Mouse (Mus musculus) myocyte (in vitro differentiated cells): ENCODE measurements around the gene Prkag2. TPM values are rescaled to one million over a fixed set of nuclear protein-coding genes. Genes with fewer than 3 reads are reported as not detected.

Experiments
- H3K27me3 ChIP-seq: one replicate; pipeline ENCODE4 v1.6.1; 2011; ENCODE audit not compliant: control insufficient read depth, insufficient read depth, insufficient read length
- H3K36me3 ChIP-seq: one replicate; pipeline ENCODE4 v1.6.1; 2011; ENCODE audit not compliant: control insufficient read depth, insufficient read depth
- H3K4me2 ChIP-seq: one replicate; pipeline ENCODE4 v1.6.1; 2011; ENCODE audit warnings: low read depth, control low read depth
- H3K4me3 ChIP-seq: one replicate; pipeline ENCODE4 v1.5.1; 2011; ENCODE audit warnings: mild to moderate bottlenecking, control low read depth, moderate library complexity
- H3K79me2 ChIP-seq: one replicate; pipeline ENCODE4 v1.6.1; 2011; ENCODE audit not compliant: control insufficient read depth, insufficient read depth
- H3ac ChIP-seq: one replicate; pipeline ENCODE4 v1.6.1; 2011; ENCODE audit not compliant: control insufficient read depth, insufficient read length
- CEBPB ChIP-seq: IDR thresholded peaks from 2 replicates; pipeline ENCODE4 v1.6.1; 2011; ENCODE audit warnings: mild to moderate bottlenecking, moderate library complexity; ENCODE audit not compliant: poor library complexity, insufficient read depth, severe bottlenecking
- E2F4 ChIP-seq: IDR thresholded peaks from one replicate; pipeline ENCODE4 v1.6.1; 2011; ENCODE audit warnings: mild to moderate bottlenecking, control low read depth, moderate library complexity; ENCODE audit not compliant: insufficient read depth
- MAX ChIP-seq: IDR thresholded peaks from one replicate; pipeline ENCODE4 v1.6.1; 2011; ENCODE audit warnings: low read depth, mild to moderate bottlenecking, control low read depth
- MYOD1 ChIP-seq, 3 experiments: IDR thresholded peaks; one replicate each; pipeline ENCODE4 v1.6.1; 2011; ENCODE audit warnings: control low read depth in 2 of 3, low read depth in 2 of 3, mild to moderate bottlenecking in 2 of 3, moderate library complexity in 1 of 3; ENCODE audit not compliant: insufficient read length in 2 of 3, control insufficient read depth in 1 of 3
- MYOG ChIP-seq, 3 experiments: IDR thresholded peaks; one replicate each; pipeline ENCODE4 v1.6.1; 2011; ENCODE audit warnings: control low read depth in 2 of 3, low read depth in 2 of 3, mild to moderate bottlenecking in 2 of 3; ENCODE audit not compliant: insufficient read length in 2 of 3, control insufficient read depth in 1 of 3, insufficient read depth in 1 of 3
- POLR2A ChIP-seq: IDR thresholded peaks from one replicate; pipeline ENCODE4 v1.6.1; 2011; ENCODE audit warnings: low read depth, mild to moderate bottlenecking, control low read depth, moderate library complexity; ENCODE audit not compliant: insufficient read length
- POLR2AphosphoS2 ChIP-seq: IDR thresholded peaks from one replicate; pipeline ENCODE4 v1.6.1; 2011; ENCODE audit warnings: low read depth, control low read depth; ENCODE audit not compliant: insufficient read length
- REST ChIP-seq: IDR thresholded peaks from one replicate; pipeline ENCODE4 v1.6.1; 2011; ENCODE audit warnings: mild to moderate bottlenecking, control low read depth, moderate library complexity; ENCODE audit not compliant: insufficient read depth, insufficient read length
- SRF ChIP-seq: IDR thresholded peaks from one replicate; pipeline ENCODE4 v1.6.1; 2011; ENCODE audit warnings: low read depth; ENCODE audit not compliant: control insufficient read depth, insufficient read length
- TCF12 ChIP-seq: IDR thresholded peaks from one replicate; pipeline ENCODE4 v1.6.1; 2011; ENCODE audit warnings: mild to moderate bottlenecking, control low read depth; ENCODE audit not compliant: poor library complexity, insufficient read depth, severe bottlenecking
- TCF3 ChIP-seq: IDR thresholded peaks from one replicate; pipeline ENCODE4 v1.6.1; 2011; ENCODE audit warnings: low read depth, control low read depth; ENCODE audit not compliant: insufficient read length
- USF1 ChIP-seq: IDR thresholded peaks from one replicate; pipeline ENCODE4 v1.6.1; 2011; ENCODE audit warnings: low read depth, mild to moderate bottlenecking, control low read depth, moderate library complexity
- polyA plus RNA-seq: library from polyadenylated mRNA; unstranded; fragments of >200 nt; fragmentation: generic; extraction: Trizol; gene quantifications from one replicate; pipeline ENCODE4 v1.2.1, GENCODE M21; 2012; ENCODE audit warnings: missing spikeins

Gene Prkag2
- polyA plus RNA-seq, 1 experiment: 5.8 TPM

DNA sequence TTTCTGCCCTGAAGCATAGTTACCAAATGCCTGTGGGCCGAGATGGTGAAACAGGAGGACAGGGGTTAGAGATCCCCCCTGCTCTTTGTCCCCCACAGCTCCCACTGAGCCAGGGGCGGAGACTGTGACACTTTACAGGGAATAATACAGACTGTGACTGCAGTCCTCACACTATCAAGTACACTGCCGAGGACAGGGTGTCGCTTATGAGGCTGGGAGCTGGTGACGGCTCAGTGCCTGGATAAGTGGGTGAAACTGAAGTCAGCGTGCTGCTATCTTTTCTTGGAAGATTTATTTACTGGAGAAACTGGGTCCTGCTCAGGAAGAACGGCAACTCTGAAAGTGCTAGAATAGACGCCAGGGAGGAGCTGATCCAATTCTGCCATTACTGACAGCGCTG, 210.6 kb downstream of the Prkag2 start:
- Histone ChIP-seq H3K79me2 (no peaks in the 10 kb centered on the region), H3K4me2 (no peak overlapping the region), H3ac (no peak overlapping the region), H3K36me3 (no peaks in the 10 kb centered on the region), H3K4me3 (no peak overlapping the region), H3K27me3 (no peaks in the 10 kb centered on the region)
- TF ChIP-seq E2F4 (no peak), TCF12 (no peak), POLR2A (no peak), MYOG (IDR thresholded peaks at IDR 0.05; ENCODE audit: control insufficient read depth in 1 of 3, insufficient read depth in 1 of 3, insufficient read length in 2 of 3, low read depth in 2 of 3) (no peak), MAX (no peak), CEBPB (no peak), REST (no peak), USF1 (no peak), TCF3 (no peak), SRF (no peak), MYOD1 (IDR thresholded peaks at IDR 0.05; ENCODE audit: control insufficient read depth in 1 of 3, insufficient read length in 2 of 3, low read depth in 2 of 3) (no peak), POLR2AphosphoS2 (no peak)

DNA sequence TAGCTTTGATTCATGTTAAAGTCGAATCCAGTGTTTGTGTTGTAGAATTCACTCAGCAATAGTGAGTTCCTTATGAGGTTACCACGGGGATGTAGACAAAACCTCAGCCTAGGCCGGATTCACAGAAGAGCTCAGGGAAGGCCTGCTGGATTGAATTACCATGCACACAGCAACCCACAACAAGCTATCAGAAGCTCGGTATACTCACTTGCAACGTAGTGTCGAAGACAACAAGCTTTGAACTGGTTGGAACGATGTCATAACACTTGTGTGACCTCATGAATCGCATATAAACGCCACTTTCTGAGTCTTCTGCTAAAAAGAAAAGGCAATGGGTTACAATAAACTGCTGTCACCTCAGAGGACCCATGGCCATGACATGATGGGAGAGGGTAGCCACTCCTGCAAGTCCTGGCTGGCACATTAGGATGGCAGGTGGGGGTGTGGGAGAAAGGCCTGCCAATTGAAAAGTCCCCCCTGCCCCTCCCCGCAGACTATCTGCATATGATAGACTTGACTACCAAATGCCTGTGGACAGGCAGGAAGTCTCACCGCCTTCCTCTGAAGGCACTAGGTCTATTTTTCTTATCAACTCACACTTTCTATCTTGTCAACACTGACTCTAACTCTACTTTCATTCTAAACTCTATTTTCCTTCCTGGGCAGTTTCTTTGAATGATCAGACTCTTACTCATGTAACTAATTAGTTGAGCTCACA, 211.4 kb downstream of the Prkag2 start:
- no peaks in the 10 kb centered on the region for H3K36me3 ChIP-seq
- TF ChIP-seq E2F4 (no peak), MYOD1 (IDR thresholded peaks at IDR 0.05; ENCODE audit: control insufficient read depth in 1 of 3, insufficient read length in 2 of 3, low read depth in 2 of 3) (no peak), POLR2A (no peak)
- H3K27me3 ChIP-seq: no peaks in the 10 kb centered on the region
- H3K79me2 ChIP-seq: no peaks in the 10 kb centered on the region
- H3K4me2 ChIP-seq: no peak overlapping the region
- no peak overlapping the region for H3ac ChIP-seq
- no peak overlapping the region for H3K4me3 ChIP-seq

DNA sequence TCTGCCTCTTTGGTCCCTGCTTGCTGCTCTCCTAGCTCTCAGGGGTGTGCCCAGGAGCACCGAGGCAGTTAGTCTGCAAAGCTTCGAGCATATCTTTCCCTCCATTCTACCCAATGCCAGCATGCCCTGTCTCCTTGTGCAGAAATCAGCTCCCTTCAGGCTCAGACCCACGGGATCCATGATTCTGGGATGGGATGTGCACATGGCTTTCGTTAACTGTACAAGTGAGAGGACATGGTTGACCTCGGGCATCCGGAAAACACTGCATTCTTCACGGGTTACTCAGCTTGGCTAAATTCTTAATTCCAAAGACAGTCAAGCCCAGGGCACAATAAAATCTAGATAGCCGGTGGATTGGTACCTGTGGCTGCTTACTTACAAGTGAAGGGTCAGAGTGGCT, 213.2 kb downstream of the Prkag2 start:
- Histone ChIP-seq H3K79me2 (no peaks in the 10 kb centered on the region), H3K36me3 (no peaks in the 10 kb centered on the region), H3K4me2 (no peak overlapping the region), H3K4me3 (no peak overlapping the region), H3K27me3 (no peaks in the 10 kb centered on the region), H3ac (no peak overlapping the region)
- TF ChIP-seq SRF (no peak), REST (no peak), POLR2AphosphoS2 (no peak)

DNA sequence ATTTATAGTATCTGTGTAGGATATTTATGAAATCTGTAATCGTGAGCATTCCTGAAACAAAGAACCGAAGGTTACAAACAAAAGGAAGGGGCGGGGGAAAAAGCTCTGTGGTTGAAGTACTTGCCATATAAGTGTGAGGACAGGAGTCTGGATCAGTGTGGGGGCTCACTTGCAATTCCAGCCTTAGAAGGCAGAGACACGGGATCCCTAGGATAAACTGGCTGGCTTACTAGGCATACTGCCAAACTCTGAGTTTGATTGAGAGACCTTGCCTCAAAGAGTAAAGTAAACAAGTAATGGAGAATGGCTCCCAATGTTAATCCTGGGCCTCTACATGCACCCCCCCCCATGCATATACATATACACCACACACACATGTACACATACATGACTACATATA, 221.7 kb downstream of the Prkag2 start:
- no peak overlapping the region for H3K4me2 ChIP-seq
- TF ChIP-seq MYOD1 (IDR thresholded peaks at IDR 0.05; ENCODE audit: control insufficient read depth in 1 of 3, insufficient read length in 2 of 3, low read depth in 2 of 3) (no peak), USF1 (no peak), TCF12 (no peak), MYOG (IDR thresholded peaks at IDR 0.05; ENCODE audit: control insufficient read depth in 1 of 3, insufficient read depth in 1 of 3, insufficient read length in 2 of 3, low read depth in 2 of 3) (no peak), POLR2A (no peak), TCF3 (no peak), POLR2AphosphoS2 (no peak), CEBPB (no peak), MAX (no peak), REST (no peak)
- no peaks in the 10 kb centered on the region for H3K27me3 ChIP-seq
- no peaks in the 10 kb centered on the region for H3K36me3 ChIP-seq
- H3K79me2 ChIP-seq: no peaks in the 10 kb centered on the region
- no peak overlapping the region for H3ac ChIP-seq
- no peak overlapping the region for H3K4me3 ChIP-seq

DNA sequence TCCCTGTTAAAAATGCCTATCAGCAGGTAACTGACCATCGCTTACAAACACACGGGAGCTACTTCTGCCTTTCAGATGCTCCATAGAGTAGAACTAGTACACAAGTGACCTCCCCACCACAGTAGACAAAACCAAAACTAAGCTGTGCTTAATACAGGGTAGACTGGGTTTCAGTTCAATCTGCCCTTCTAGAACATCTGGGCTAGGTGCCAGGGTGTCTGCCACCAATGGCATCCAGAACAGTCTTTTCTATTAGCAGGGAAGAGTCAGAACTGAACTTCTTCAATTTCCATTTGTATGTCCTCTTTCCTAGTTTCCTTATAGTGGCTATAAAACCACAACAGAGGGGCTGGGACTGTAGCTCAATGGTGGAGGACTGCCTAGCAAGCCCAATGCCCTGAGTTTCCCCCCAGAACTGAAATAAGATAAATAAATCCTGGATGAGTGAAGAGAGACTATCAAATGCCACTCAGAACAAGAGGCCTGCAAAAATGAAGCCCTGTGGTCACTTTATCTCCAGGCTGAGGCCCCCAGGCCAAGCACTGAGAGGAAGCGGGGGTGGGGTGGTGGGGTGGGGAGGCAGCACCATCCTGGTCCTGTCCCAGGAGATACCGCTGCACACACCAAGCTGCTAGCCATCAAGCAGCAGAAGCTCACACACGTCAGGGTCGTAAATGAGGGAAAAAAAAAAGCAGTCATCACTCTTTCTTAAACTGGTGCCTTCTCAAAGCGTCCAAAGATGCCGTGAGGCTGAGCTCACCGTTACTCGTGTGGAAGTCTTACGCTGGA, 222.4 kb downstream of the Prkag2 start:
- H3K27me3 ChIP-seq: no peaks in the 10 kb centered on the region
- no peak overlapping the region for H3K4me2 ChIP-seq
- no peak for TF ChIP-seq MYOD1 (IDR thresholded peaks at IDR 0.05; ENCODE audit: control insufficient read depth in 1 of 3, insufficient read length in 2 of 3, low read depth in 2 of 3)
- TF ChIP-seq TCF12: no peak
- no peaks in the 10 kb centered on the region for H3K36me3 ChIP-seq
- H3K79me2 ChIP-seq: no peaks in the 10 kb centered on the region
- no peak overlapping the region for H3K4me3 ChIP-seq
- no peak overlapping the region for H3ac ChIP-seq
